Mouse (Mus musculus) left cerebral cortex, adult 8-10 months (tissue): ENCODE measurements around the gene Tha1. TPM values are rescaled to one million over a fixed set of nuclear protein-coding genes. Genes with fewer than 3 reads are reported as not detected.

ENCODE experiments used
- DNase-seq, 2 experiments: peaks; one replicate each; pipeline ENCODE4 v3.0.0; 2022; ENCODE audit warnings: low spot score in 2 of 2
- total RNA-seq, 4 experiments: library from RNA; stranded (reverse); gene quantifications; 2 replicates each; pipeline ENCODE4 v1.2.4; 2022

Tha1 gene
- total RNA-seq, 4 experiments from 2014 or later = 3.6 to 9.2 (median 5.8) TPM

GRCm38 (mm10) chr11:117881787-117882186, 8.5 kb upstream of the Tha1 start:
- DNase-seq = no peak

- DNase-seq = no peak
These were observed 7.7 kb upstream of the Tha1 start for GRCm38 (mm10) chr11:117880977-117881358.

- DNase-seq = no peak
These were observed 7.2 kb upstream of the Tha1 start for GRCm38 (mm10) chr11:117880336-117880976.

- DNase-seq = no peak
These were observed 6.4 kb upstream of the Tha1 start for GRCm38 (mm10) chr11:117879676-117880075.

GRCm38 (mm10) chr11:117878892-117879291, 5.6 kb upstream of the Tha1 start:
- DNase-seq = no peak

GRCm38 (mm10) chr11:117877917-117878745, 4.8 kb upstream of the Tha1 start:
- DNase-seq = no peak

GRCm38 (mm10) chr11:117875681-117876080, 2.4 kb upstream of the Tha1 start:
- DNase-seq = no peak

- no peak for DNase-seq
These were observed 1.1 kb upstream of the Tha1 start for GRCm38 (mm10) chr11:117874419-117874818.

GRCm38 (mm10) chr11:117871911-117872584, 1.2 kb downstream of the Tha1 start:
- DNase-seq = no peak

GRCm38 (mm10) chr11:117871376-117871775, 1.9 kb downstream of the Tha1 start:
- no peak for DNase-seq

GRCm38 (mm10) chr11:117870688-117871365, 2.5 kb downstream of the Tha1 start:
- peak; percentile 49 to 50 for DNase-seq

GRCm38 (mm10) chr11:117865988-117866387, 7.3 kb downstream of the Tha1 start:
- DNase-seq = no peak

GRCm38 (mm10) chr11:117864805-117865204, 8.5 kb downstream of the Tha1 start:
- no peak for DNase-seq

GRCm38 (mm10) chr11:117863174-117863856, 10.0 kb downstream of the Tha1 start:
- no peak for DNase-seq

- no peak for DNase-seq
These were observed 12.7 kb downstream of the Tha1 start, which contains the start of gene Tmem235 for GRCm38 (mm10) chr11:117860601-117861000. Tmem235 (plus strand) TSS chr11:117860752.

- no peak for DNase-seq
These were observed 14.9 kb downstream of the Tha1 start for GRCm38 (mm10) chr11:117858392-117858791.

- DNase-seq = no peak
These were observed 15.8 kb downstream of the Tha1 start for GRCm38 (mm10) chr11:117857462-117857861.

GRCm38 (mm10) chr11:117855975-117856374, 17.3 kb downstream of the Tha1 start:
- no peak for DNase-seq

- no peak for DNase-seq
These were observed 17.9 kb downstream of the Tha1 start for GRCm38 (mm10) chr11:117855360-117855759.

- DNase-seq = no peak
These were observed 19.0 kb downstream of the Tha1 start for GRCm38 (mm10) chr11:117854241-117854640.

GRCm38 (mm10) chr11:117852875-117853274, 20.4 kb downstream of the Tha1 start:
- no peak for DNase-seq
